Mouse (Mus musculus): ENCODE data around the gene Map7. TPM values are rescaled to one million over a fixed set of nuclear protein-coding genes. Genes with fewer than 3 reads are reported as not detected.

Map7 gene
- total RNA-seq (2021) = 1 to 10 TPM; 2.2 to 2.5 TPM
- long read RNA-seq, experiment 1, full-length matches to known transcripts = 3 of 4 reads
- long read RNA-seq, experiment 1, partial matches to known transcripts = 0 of 4 reads
- long read RNA-seq, experiment 1, other reads (novel, unspliced or antisense) = 1 of 4 reads
- long read RNA-seq, experiment 2, full-length matches to known transcripts = 2 of 3 reads
- long read RNA-seq, experiment 2, partial matches to known transcripts = 1 of 3 reads
- long read RNA-seq, experiment 2, other reads (novel, unspliced or antisense) = 0 of 3 reads

DNA sequence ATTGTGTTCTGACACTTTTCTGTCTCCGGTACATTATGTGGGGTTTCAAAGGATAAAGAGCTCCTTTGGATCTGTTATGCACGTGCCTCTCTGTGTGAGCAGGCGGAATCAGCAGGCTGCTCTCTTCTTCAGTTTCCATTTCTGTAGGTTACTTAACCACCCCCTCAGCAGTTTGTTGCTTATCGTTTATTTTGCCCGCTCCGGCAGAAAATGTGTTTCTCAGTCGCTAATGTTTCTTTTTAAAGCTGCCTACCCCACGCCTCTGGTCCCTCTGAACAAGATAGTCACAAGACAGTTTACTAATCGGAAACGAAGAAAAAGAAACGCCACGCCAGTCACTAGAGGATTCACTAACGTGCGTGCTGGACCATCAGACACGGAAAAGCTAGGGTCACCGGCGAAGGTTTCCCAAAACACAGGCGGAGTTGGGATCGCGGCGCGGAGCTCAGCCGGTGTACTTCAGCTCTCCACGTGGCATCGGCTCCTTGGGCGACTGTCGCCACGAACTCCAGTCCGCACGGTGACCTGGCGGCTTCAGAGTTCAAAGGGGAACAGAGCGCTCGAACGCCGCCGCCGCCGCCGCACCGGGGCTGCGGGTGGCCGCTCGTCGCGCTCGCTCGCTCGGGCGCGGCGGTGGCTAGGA, at the start of gene Map7:
Gene Map7, plus strand, starts transcription at position 342 of the 643 bp plus-strand sequence.
- no peak for DNase-seq (ENCODE audit: low spot score in 2 of 2)

DNA sequence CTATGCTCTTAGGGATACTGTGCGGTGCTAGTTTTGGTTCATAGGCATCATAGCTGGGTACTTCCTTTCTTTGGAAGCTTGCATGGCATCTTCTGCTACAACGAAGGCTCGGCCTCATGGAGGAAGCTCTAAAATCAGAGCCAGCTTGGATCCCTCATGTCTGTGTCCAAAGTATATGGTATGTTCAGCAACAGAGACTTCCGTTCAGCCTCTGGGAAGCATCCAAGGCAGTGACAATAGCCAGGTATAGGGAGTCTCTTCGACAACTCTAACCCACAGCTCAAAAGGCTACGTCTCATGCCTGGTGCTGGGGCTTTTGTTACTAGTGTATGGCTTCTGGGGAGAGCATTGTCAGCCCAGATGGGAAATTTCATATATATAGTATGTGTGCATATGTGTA, 46.8 kb upstream of the Map7 start:
- DNase-seq (ENCODE audit: low spot score in 2 of 2) = no peak

DNA sequence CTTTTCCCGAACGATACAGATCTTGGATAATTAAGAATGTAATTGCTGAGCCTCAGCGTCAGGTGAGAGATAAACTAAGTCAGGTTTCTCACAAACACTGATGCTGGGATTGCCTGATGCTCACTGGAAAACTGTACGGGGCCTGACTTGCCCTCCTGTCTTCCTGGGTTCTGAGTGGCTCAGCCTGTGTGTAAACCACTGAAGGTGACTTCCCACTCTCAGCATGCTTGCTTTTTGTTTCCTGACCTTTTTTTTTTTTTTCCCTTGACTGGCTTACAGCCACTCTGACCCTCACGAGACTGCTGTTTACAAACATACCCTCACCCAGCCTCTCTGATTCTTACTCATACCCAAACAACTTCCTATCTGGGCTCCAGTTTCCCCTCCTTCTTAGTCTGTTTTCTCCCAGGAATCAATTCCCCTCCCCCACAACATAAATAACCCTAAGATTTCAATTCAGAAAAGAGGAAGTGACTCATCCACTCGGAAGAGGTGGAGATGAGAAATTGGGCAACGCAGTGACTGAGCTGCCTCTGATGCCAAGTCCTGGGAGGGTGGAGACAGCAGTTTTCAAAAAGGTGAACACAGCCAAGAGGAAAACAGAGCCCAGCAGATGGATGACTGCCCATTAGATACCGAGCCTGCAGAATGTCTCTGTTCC, 43.9 kb upstream of the Map7 start:
- DNase-seq (ENCODE audit: low spot score in 2 of 2) = peak in 1 of 2 experiments; percentile 38

DNA sequence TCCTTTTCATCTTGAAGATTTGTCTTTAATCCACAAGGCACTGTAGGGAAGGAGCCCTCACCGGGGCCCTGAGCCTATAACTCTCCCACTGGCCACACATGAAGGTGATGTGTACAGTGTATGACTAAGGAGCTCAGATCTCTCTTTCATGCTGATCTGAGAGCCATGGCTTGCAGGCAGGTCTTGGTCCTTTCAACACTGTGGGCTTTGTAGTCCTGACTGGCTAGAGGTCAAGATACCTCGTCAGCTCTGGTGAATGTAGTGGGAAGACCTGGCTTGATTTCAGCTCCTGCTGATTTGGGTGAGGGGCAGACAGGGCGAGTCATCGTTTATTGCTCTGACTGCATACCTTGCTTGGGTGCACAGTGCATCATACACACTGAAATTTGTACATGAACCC, 42.7 kb upstream of the Map7 start:
- DNase-seq (ENCODE audit: low spot score in 2 of 2) = no peak

- no peak for DNase-seq (ENCODE audit: low spot score in 2 of 2)
Observed at GRCm38 (mm10) chr10:20107031-20107430, 41.2 kb upstream of the Map7 start.

- DNase-seq (ENCODE audit: low spot score in 2 of 2) = no peak
Observed at GRCm38 (mm10) chr10:20111508-20111907, 36.8 kb upstream of the Map7 start.

- no peak for DNase-seq (ENCODE audit: low spot score in 2 of 2)
Observed at GRCm38 (mm10) chr10:20112026-20112973, 36.0 kb upstream of the Map7 start.

GRCm38 (mm10) chr10:20119504-20120425, 28.5 kb upstream of the Map7 start:
- no peak for DNase-seq (ENCODE audit: low spot score in 2 of 2)

DNA sequence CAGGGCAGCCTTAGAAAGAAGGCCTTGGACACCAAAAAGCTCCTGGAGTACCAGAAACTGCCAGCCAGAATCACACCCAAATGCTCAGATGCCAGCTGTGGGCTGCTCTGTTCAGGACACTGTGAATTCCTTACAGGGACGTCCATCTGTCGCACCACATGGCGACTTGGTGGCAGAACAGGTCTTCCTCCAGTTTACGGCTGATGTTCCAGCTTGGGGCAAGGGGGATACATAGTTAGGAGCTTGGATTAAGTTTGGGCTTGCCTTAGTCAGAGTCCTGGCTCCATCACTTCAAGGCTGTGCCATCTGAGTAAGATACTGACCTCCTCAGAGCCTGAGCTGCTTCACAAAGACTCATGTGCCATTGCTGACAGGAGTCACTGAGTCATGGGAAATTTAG, 26.3 kb upstream of the Map7 start:
- DNase-seq (ENCODE audit: low spot score in 2 of 2) = no peak

- no peak for DNase-seq (ENCODE audit: low spot score in 2 of 2)
Observed at GRCm38 (mm10) chr10:20123401-20123800, 24.9 kb upstream of the Map7 start.

- DNase-seq (ENCODE audit: low spot score in 2 of 2) = no peak
Observed at GRCm38 (mm10) chr10:20124576-20124975, 23.7 kb upstream of the Map7 start.

DNA sequence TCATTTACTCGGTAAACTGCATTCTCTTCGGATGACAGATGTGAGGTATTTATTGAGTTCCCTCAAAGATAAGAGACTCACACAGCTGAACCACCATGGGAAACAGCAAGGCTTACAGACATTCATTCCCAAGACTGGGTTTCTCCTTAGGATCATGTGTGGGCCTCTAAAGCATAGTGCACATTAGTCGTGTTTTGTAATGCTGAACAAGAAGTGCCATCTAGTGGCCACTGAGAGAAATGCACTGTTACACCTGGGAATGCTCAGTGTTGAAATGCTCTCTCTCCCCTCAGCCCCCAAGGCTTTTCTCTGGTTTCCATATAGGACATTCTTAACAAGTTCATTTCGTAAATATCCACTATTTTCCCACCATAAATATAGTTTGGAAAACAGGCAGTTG, 23.0 kb upstream of the Map7 start:
- DNase-seq (ENCODE audit: low spot score in 2 of 2) = peak in 1 of 2 experiments; percentile 42

- DNase-seq (ENCODE audit: low spot score in 2 of 2) = no peak
Observed at GRCm38 (mm10) chr10:20132933-20133652, 15.2 kb upstream of the Map7 start.

DNA sequence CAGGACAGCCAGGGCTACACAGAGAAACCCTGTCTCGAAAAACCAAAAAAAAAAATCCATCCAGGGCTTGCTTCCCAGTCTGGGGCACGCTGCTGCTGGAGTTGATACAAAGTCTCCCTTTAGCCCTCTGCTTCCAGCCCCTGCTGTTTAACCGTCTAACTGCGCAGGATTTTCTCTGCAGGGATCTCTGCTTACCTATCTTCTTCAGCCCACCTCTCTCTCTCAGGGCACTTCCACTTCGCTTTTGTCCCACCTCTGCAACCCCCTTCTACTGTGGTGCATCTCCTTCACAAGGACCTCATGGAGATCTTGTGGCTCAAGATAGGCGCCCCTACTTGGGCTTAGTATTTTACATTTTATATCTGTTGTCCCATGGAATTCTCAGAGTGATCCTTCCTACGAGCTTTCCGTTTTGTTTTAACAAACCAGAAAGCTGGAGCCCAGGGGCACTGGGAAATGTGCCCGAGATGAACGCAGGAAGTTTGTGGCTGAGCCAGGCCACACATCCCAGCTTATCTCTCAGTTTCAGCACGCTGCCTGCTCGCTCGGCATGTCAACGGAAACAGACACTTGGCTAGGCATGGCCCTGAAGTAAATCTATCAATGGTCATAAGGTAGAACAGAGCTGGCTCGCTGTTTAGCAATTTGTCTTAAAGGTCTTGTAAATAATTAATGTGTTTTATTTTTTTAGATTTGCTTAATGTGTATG, 12.8 kb upstream of the Map7 start:
- DNase-seq (ENCODE audit: low spot score in 2 of 2) = no peak

DNA sequence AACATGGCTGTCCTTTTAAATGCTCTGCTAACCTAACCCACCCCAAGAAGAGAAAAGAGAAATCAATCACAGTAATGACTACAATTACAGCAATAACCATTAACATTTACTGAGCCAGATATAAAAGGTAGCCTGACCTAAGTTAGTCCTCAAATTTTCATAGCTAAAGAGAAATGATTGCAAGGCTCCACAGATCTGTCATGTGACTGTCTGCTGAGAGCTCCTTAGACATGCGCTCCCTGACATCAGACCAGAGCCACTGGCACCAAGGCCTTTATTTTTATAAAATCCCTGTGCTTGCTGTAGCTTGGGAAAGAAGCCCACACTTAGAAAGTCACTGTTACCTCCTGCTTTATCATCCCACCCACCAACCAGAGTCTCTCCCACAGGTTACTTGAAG, 11.8 kb upstream of the Map7 start:
- no peak for DNase-seq (ENCODE audit: low spot score in 2 of 2)

- DNase-seq (ENCODE audit: low spot score in 2 of 2) = no peak
Observed at GRCm38 (mm10) chr10:20141376-20141775, 6.9 kb upstream of the Map7 start.

- DNase-seq (ENCODE audit: low spot score in 2 of 2) = peak; percentile 24 to 36
Observed at GRCm38 (mm10) chr10:20148773-20149120, 476 bp downstream of the Map7 start.

DNA sequence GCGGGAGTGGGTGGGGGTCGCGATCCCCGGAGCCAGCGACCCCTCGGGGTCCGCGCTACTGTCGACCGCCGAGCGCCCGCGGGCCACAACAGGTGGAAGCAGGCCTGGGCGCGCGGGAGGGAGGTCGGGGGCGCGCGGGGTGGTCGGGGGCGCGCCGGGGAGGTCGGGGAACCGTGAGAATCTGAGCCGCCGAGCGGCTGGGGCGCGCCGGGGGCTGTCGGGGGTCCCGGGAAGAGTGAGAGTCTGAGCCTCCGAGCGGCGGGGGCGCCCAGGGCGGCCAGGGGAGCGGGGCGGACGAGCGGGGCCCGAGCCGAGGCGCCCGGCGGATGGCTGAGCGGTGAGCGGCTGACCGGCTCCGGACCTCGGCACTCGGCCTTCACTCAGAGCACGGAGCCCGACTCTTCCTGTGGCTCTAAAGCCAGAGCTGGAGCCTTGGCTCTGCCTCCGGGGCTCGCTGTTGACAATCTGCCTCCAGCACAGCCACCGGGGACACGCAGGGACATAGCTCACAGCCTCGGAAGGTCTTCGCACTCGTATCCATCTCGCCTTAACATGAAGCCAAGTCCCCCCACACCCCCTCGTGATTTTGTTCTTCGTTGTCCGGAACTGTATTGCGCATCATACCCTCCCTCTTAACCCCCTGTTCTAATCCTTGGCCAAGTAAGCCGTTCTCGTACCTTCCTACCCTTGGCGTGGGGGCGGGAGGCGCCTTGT, 1.0 kb downstream of the Map7 start:
- DNase-seq (ENCODE audit: low spot score in 2 of 2) = peak; percentile 23 to 48

Data from gastrocnemius, postnatal 4 days (tissue).